Mouse (Mus musculus): ENCODE measurements at regions not wholly inside any gene's neighbourhood (a gene's known extent, or its start where the extent isn't known, plus 50 kb on each side); places are given as distances from the start of the nearest gene placed in this dataset.

DNA sequence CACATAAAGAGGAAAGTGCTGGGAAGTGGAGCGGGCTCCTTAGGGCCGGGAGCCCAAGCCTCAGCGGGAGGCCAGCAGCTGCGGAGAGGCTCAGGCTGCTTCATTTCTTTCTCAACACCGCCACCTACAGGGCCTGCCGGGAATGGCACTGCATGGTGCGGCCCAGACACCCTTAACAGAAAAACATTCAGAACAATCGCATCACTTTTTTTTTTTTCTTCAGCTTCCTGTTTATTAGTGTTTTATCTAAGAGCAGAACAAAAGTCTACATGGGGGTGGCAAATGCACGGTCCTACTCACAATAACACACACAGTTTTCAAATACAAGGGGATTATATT lies 195.0 kb upstream of the Spdye4c start:
- TF ChIP-seq POLR2A (IDR thresholded peaks at IDR 0.05; ENCODE audit: control insufficient read depth, extremely low read depth, insufficient read depth, low read length, poor library complexity) (no peak), CTCF (IDR thresholded peaks at IDR 0.05; ENCODE audit: borderline replicate concordance, control insufficient read depth, extremely low read depth, insufficient read depth, low read length, poor library complexity) (peak; percentile 93)
